Mouse (Mus musculus) embryonic facial prominence, embryonic 14.5 days (tissue): ENCODE measurements at regions not wholly inside any gene's neighbourhood (a gene's known extent, or its start where the extent isn't known, plus 50 kb on each side); places are given as distances from the start of the nearest gene placed in this dataset.

Experiments
- ATAC-seq: fragments of 200-750 bp; cut with Nextera tagmentation; 2 replicates; pipeline ENCODE4 v1.8.0; 2017; ENCODE audit warnings: low read depth, moderate number of reproducible peaks, moderate TSS enrichment
- DNase-seq: peaks from one replicate; pipeline ENCODE4 v3.0.0-alpha.2; 2015; ENCODE audit warnings: low spot score
- H3K27ac ChIP-seq: fragments of 300-500 bp; sonication (generic); replicated peaks from 2 replicates; pipeline ENCODE4 v1.5.1; 2014; ENCODE audit warnings: low read depth, mild to moderate bottlenecking, low read length, moderate library complexity
- H3K27me3 ChIP-seq: fragments of 300-500 bp; sonication (generic); replicated peaks from 2 replicates; pipeline ENCODE4 v1.6.1; 2014; ENCODE audit warnings: low read length; ENCODE audit not compliant: control insufficient read depth, insufficient read depth
- H3K36me3 ChIP-seq: fragments of 300-500 bp; sonication (generic); 2 replicates; pipeline ENCODE4 v1.6.1; 2014; ENCODE audit warnings: low read length, mixed read lengths; ENCODE audit not compliant: control insufficient read depth, insufficient read depth
- H3K4me1 ChIP-seq: fragments of 300-500 bp; sonication (generic); 2 replicates; pipeline ENCODE4 v1.6.1; 2014; ENCODE audit warnings: antibody characterized with exemption, low read length; ENCODE audit not compliant: control insufficient read depth, insufficient read depth
- H3K4me2 ChIP-seq: fragments of 300-500 bp; sonication (generic); 2 replicates; pipeline ENCODE4 v1.6.1; 2014; ENCODE audit warnings: low read depth, mild to moderate bottlenecking, low read length, moderate library complexity, mixed read lengths
- H3K4me3 ChIP-seq: fragments of 300-500 bp; sonication (generic); 2 replicates; pipeline ENCODE4 v1.5.1; 2014; ENCODE audit warnings: low read depth, mild to moderate bottlenecking, low read length
- H3K9ac ChIP-seq: fragments of 300-500 bp; sonication (generic); 2 replicates; pipeline ENCODE4 v1.6.1; 2014; ENCODE audit warnings: low read depth, mild to moderate bottlenecking, low read length, moderate library complexity, mixed read lengths
- H3K9me3 ChIP-seq: fragments of 300-500 bp; sonication (generic); 2 replicates; pipeline ENCODE4 v1.6.1; 2016; ENCODE audit warnings: low read length; ENCODE audit not compliant: control insufficient read depth
- WGBS: fragments of 180-500 bp; shearing (Covaris S2); extraction: QIAGEN DNeasy Blood & Tissue Kit; methylation state at CpG from one replicate; pipeline ENCODE4 v1.1.7; 2014; 5-methylcytosine and 5-hydroxymethylcytosine counted together

GRCm38 (mm10) chr15:72360049-72360448 is 1474.3 kb upstream of the Gm6569 start:
- no peaks in the 10 kb centered on the region for H3K27me3 ChIP-seq
- no peak for ATAC-seq

DNA sequence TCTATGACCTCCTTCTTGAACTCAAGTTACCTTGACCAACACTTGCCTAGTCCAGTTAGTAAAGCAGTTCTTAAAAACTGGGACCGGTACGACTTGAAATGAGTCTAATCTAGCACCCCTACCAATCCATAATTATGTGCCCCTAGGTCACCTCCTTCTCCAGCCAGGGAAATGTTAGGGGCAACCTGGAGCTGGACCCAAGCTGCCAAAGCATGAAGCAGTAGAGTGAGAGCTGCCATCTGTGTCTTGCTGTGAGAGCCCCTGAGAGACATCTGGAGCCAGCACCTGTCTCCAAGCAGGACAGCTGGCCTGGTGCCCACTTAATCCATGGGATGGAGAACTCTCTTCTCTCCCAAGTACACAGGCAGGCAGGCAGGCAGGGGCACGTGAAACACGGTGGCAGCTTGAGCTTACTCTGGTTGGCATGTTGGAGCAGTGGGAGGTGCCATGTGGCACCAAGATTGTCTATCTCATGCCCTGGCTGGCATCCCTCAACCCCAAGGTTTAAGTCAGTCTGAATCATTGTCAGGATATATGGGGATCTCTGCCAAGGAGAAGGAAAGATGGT is 1473.8 kb upstream of the Gm6569 start:
- Histone ChIP-seq H3K36me3 (no peaks in the 10 kb centered on the region), H3K4me2 (no peak overlapping the region), H3K4me1 (no peaks in the 10 kb centered on the region), H3K4me3 (no peak overlapping the region), H3K27ac (no peak overlapping the region), H3K27me3 (no peaks in the 10 kb centered on the region), H3K9me3 (no peaks in the 10 kb centered on the region), H3K9ac (no peak overlapping the region)
- 79% methylated on average over 4 of the region's 4 CpGs for WGBS
- DNase-seq (no peak), ATAC-seq (no peak)

More at GRCm38 (mm10) chr15:72360049-72360448, 1474.3 kb upstream of the Gm6569 start:
- Histone ChIP-seq H3K27ac (no peak overlapping the region), H3K4me1 (no peaks in the 10 kb centered on the region), H3K4me3 (no peak overlapping the region), H3K9ac (no peak overlapping the region), H3K4me2 (no peak overlapping the region), H3K9me3 (no peaks in the 10 kb centered on the region), H3K36me3 (no peaks in the 10 kb centered on the region)
- no peak for DNase-seq
- 85% methylated on average over 3 of the region's 3 CpGs for WGBS

GRCm38 (mm10) chr15:72373041-72373440 is 1461.3 kb upstream of the Gm6569 start:
- no peaks in the 10 kb centered on the region for H3K4me1 ChIP-seq
- no peak overlapping the region for H3K9ac ChIP-seq
- no peak overlapping the region for H3K27ac ChIP-seq
- no peak overlapping the region for H3K4me2 ChIP-seq
- ATAC-seq (no peak), DNase-seq (no peak)
- H3K36me3 ChIP-seq = no peaks in the 10 kb centered on the region
- H3K27me3 ChIP-seq = no peaks in the 10 kb centered on the region
- 90% methylated on average over 4 of the region's 4 CpGs for WGBS
- H3K9me3 ChIP-seq = no peaks in the 10 kb centered on the region
- H3K4me3 ChIP-seq = no peak overlapping the region

DNA sequence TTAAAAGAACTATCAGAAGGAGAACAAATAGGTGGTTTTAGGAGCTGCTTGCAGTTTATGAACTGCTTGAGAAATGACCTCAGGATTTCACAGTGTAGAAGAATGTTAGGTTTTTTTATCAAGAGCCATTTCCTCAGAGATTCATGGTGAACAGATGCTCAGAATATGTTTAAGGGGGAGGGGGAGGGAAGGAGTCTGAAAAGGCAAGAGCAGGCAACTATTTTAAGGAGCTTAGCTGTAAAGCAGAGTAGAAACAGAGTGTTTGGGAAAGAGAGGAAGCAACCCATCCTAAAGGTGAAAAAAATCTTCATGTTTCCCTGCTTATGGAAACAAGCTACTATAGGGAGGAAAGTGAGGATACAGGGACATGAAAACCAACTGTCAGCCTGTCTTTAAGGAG is 1457.2 kb upstream of the Gm6569 start:
- H3K9ac ChIP-seq = no peak overlapping the region
- no peak overlapping the region for H3K27ac ChIP-seq
- no peak overlapping the region for H3K4me2 ChIP-seq
- no peak for DNase-seq
- H3K9me3 ChIP-seq = no peaks in the 10 kb centered on the region
- no peaks in the 10 kb centered on the region for H3K27me3 ChIP-seq
- no peak for ATAC-seq
- no peaks in the 10 kb centered on the region for H3K4me1 ChIP-seq
- H3K4me3 ChIP-seq = no peak overlapping the region
- H3K36me3 ChIP-seq = no peaks in the 10 kb centered on the region

DNA sequence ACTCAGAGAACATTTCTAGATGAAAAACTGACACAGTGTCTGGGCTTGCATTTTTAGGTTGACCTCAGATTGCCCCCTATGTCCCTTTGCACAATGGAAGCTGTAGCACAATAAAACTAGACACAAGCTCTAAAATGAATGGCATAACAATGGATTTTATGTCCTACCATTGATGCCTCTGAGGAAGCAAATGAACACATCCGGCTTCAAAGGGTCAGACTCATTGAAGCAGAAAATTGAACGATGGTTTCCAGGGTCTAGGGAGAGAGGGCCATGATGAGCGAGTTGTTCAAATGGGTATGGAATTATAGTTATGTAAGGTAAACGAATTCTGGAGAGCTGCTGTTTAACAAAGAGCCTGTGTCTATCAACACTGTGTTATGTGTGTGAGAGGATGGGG is 1455.1 kb upstream of the Gm6569 start:
- no peaks in the 10 kb centered on the region for H3K27me3 ChIP-seq
- H3K9ac ChIP-seq = no peak overlapping the region
- H3K4me2 ChIP-seq = no peak overlapping the region
- no peak overlapping the region for H3K27ac ChIP-seq
- H3K36me3 ChIP-seq = no peaks in the 10 kb centered on the region
- DNase-seq (no peak), ATAC-seq (no peak)
- no peaks in the 10 kb centered on the region for H3K4me1 ChIP-seq
- WGBS = 77% methylated on average over 4 of the region's 4 CpGs
- H3K4me3 ChIP-seq = no peak overlapping the region
- no peaks in the 10 kb centered on the region for H3K9me3 ChIP-seq

DNA sequence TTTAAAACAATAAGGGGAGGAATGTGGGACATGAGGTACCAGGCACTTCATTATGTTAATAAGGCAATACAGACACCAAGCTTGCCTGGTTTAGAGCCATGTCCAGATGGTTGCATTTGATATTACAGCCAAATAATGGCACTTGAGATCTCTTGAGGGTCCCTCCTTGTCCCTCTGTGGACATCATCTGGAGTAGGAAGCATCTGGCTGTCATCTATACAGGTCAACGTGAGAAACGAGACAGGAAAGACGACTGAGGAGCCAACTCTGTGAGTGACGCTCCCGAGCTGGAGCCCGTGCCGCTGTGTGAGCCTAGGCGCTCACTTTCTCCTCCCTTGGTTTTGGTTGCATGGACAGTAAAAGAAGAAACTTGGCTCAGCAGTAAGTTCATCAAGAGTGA is 1453.2 kb upstream of the Gm6569 start:
- ATAC-seq (no peak), DNase-seq (no peak)
- Histone ChIP-seq H3K9ac (no peak overlapping the region), H3K36me3 (no peaks in the 10 kb centered on the region), H3K4me1 (no peaks in the 10 kb centered on the region), H3K4me3 (no peak overlapping the region), H3K9me3 (no peaks in the 10 kb centered on the region), H3K27ac (no peak overlapping the region), H3K4me2 (no peak overlapping the region), H3K27me3 (no peaks in the 10 kb centered on the region)
- 79% methylated on average over 8 of the region's 8 CpGs for WGBS

GRCm38 (mm10) chr15:72381744-72382143 is 1452.6 kb upstream of the Gm6569 start:
- no peak for DNase-seq
- Histone ChIP-seq H3K4me3 (no peak overlapping the region), H3K9me3 (no peaks in the 10 kb centered on the region), H3K4me2 (no peak overlapping the region), H3K27ac (no peak overlapping the region), H3K4me1 (no peaks in the 10 kb centered on the region), H3K9ac (no peak overlapping the region), H3K27me3 (no peaks in the 10 kb centered on the region), H3K36me3 (no peaks in the 10 kb centered on the region)
- 90% methylated on average over 5 of the region's 5 CpGs for WGBS
- ATAC-seq = no peak

DNA sequence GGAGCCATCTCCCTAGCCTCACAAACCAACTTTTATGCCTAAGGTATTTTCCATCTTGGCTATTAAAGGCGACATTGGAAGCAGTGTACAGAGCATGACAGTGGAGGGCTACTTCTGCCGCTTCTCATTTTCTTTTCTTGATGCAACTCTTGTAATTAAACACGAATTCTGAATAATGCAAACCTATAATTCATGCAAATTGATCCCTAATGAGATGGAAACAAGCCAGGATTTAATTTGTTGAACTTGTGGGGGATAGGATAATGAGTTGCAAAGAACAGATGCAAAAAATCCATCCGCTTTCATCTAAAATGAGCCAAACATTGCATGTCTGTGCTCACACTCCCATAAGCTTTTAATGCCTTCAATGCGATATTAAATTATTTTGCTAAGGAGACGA is 1451.8 kb upstream of the Gm6569 start:
- H3K9ac ChIP-seq = no peak overlapping the region

DNA sequence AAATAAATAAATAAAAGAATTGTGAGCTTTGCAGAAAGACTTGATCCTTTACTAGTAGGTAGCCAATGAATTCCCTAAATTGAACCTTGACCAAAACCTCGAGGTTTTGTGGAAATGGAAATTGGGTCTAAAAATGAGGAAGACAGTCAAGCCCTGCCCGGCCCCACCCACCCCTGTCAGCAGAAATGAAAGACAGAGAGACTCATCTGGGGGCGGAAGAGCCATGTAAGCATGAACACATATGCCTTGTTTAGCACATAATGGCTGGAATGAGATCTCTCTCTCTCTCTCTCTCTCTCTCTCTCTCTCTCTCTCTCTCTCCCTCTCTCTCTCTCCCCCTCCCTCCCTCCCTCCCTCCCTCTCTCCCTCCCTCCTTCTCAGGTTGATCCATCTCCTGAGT is 1451.3 kb upstream of the Gm6569 start:
- WGBS = 70% methylated on average over 3 of the region's 3 CpGs
- Histone ChIP-seq H3K4me1 (no peaks in the 10 kb centered on the region), H3K36me3 (no peaks in the 10 kb centered on the region), H3K4me2 (no peak overlapping the region), H3K9me3 (no peaks in the 10 kb centered on the region), H3K4me3 (no peak overlapping the region), H3K27ac (no peak overlapping the region), H3K27me3 (no peaks in the 10 kb centered on the region), H3K9ac (no peak overlapping the region)
- DNase-seq (no peak), ATAC-seq (no peak)

More for the DNA sequence above, 1451.8 kb upstream of the Gm6569 start:
- H3K27me3 ChIP-seq = no peaks in the 10 kb centered on the region
- no peak overlapping the region for H3K4me3 ChIP-seq
- no peak overlapping the region for H3K4me2 ChIP-seq
- no peak overlapping the region for H3K27ac ChIP-seq
- no peak for ATAC-seq
- H3K4me1 ChIP-seq = no peaks in the 10 kb centered on the region
- no peaks in the 10 kb centered on the region for H3K9me3 ChIP-seq
- 81% methylated on average over 6 of the region's 6 CpGs for WGBS
- H3K36me3 ChIP-seq = no peaks in the 10 kb centered on the region
- DNase-seq = no peak
